Mouse (Mus musculus) embryonic facial prominence, embryonic 15.5 days (tissue): ENCODE measurements around the gene Gne. TPM values are rescaled to one million over a fixed set of nuclear protein-coding genes. Genes with fewer than 3 reads are reported as not detected.
A peak's percentile ranks its signal among the peaks of the same experiment; 100 is the strongest.
"Not testable (repeated sequence)": the region's sequence is repeated elsewhere in the genome, so short reads cannot be mapped to it uniquely, and the experiment has no call there.

Experiments used
- ATAC-seq: fragments of 200-750 bp; cut with Nextera tagmentation; 2 replicates; pipeline ENCODE4 v1.8.0; 2017; ENCODE audit warnings: low read depth, moderate TSS enrichment; ENCODE audit not compliant: insufficient number of reproducible peaks, low FRiP score, low TSS enrichment
- H3K27ac ChIP-seq: fragments of 300-500 bp; sonication (generic); replicated peaks from 2 replicates; pipeline ENCODE4 v1.5.1; 2015; ENCODE audit warnings: mild to moderate bottlenecking, inconsistent platforms
- H3K27me3 ChIP-seq: fragments of 300-500 bp; sonication (generic); 2 replicates; pipeline ENCODE4 v1.6.1; 2015; ENCODE audit warnings: inconsistent platforms
- H3K36me3 ChIP-seq: fragments of 300-500 bp; sonication (generic); 2 replicates; pipeline ENCODE4 v1.6.1; 2015; ENCODE audit warnings: mild to moderate bottlenecking, inconsistent platforms
- H3K4me1 ChIP-seq: fragments of 300-500 bp; sonication (generic); 2 replicates; pipeline ENCODE4 v1.6.1; 2015; ENCODE audit warnings: inconsistent platforms
- H3K4me2 ChIP-seq: fragments of 300-500 bp; sonication (generic); replicated peaks from 2 replicates; pipeline ENCODE4 v1.6.1; 2015; ENCODE audit warnings: mild to moderate bottlenecking, inconsistent platforms
- H3K4me3 ChIP-seq: fragments of 300-500 bp; sonication (generic); replicated peaks from 2 replicates; pipeline ENCODE4 v1.5.1; 2015; ENCODE audit warnings: mild to moderate bottlenecking, inconsistent platforms
- H3K9ac ChIP-seq: fragments of 300-500 bp; sonication (generic); 2 replicates; pipeline ENCODE4 v1.6.1; 2015; ENCODE audit warnings: inconsistent platforms
- H3K9me3 ChIP-seq: fragments of 300-500 bp; sonication (generic); replicated peaks from 2 replicates; pipeline ENCODE4 v1.6.1; 2016; ENCODE audit warnings: inconsistent platforms
- WGBS: fragments of 180-500 bp; shearing (Covaris S2); methylation state at CpG from one replicate; pipeline ENCODE4 v1.1.7; 2015; 5-methylcytosine and 5-hydroxymethylcytosine counted together
- polyA plus RNA-seq: library from polyadenylated mRNA; unstranded; fragments of >200 nt; fragmentation: Nextera tagmentation; extraction: Ambion mirVana; gene quantifications from 2 replicates; pipeline ENCODE4 v1.2.1, GENCODE M21; 2015

Gene Gne
- polyA plus RNA-seq, 1 experiment from 2014 or later = 26.1 TPM

DNA sequence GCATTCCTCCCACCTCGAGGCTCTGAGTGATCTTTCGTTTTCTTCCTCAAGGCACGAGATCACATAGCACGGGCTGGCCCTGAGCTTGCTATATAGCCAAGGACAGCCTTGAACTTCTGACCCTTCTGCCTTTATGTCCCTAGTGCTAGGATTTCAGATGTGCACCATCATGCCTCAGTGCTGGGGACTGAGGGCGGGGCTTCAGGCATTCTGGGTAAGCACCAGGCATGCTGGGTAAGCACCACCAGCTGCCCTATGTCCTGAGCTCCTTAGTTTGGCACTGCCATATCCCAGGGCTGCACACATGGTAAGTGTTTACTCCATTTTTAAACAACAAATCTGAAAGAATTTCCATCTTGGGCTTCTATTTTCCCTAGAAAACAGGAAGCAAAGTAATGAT is 34.2 kb downstream of the Gne start:
- 67% methylated on average over 5 of the region's 5 CpGs for WGBS
- no peak overlapping the region for H3K27ac ChIP-seq

DNA sequence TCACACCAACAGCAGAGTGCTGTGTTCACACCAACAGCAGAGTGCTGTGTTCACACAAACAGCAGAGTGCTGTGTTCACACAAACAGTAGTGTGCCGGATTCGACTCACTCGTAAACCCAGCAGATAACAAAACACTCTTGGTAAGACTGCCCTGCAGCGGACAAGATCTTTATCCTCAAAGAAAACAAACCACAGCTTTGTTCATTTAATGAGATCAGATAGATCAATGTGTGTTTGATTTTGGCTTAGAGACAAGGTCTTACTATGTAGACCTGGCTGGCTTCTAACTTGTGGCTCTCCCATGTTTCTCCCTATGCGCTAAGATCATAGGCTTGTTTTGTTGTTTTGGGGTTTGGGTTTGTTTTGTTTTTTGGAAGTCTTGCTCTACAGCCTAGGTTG is 37.9 kb downstream of the Gne start:
- Histone ChIP-seq H3K9ac (no peak overlapping the region), H3K9me3 (no peaks in the 10 kb centered on the region), H3K36me3 (peaks cover 23% of the 10 kb centered on the region), H3K4me2 (no peak overlapping the region), H3K4me1 (no peaks in the 10 kb centered on the region), H3K27me3 (no peaks in the 10 kb centered on the region), H3K27ac (no peak overlapping the region), H3K4me3 (no peak overlapping the region)
- WGBS = 72% methylated on average over 5 of the region's 5 CpGs
- no peak for ATAC-seq

More for the DNA sequence above, 34.2 kb downstream of the Gne start:
- Histone ChIP-seq H3K9ac (no peak overlapping the region), H3K4me2 (no peak overlapping the region), H3K4me1 (no peaks in the 10 kb centered on the region), H3K27me3 (no peaks in the 10 kb centered on the region), H3K36me3 (peaks cover 15% of the 10 kb centered on the region; the same call in 1 of the 2 replicates), H3K4me3 (no peak overlapping the region), H3K9me3 (no peaks in the 10 kb centered on the region)
- no peak for ATAC-seq

DNA sequence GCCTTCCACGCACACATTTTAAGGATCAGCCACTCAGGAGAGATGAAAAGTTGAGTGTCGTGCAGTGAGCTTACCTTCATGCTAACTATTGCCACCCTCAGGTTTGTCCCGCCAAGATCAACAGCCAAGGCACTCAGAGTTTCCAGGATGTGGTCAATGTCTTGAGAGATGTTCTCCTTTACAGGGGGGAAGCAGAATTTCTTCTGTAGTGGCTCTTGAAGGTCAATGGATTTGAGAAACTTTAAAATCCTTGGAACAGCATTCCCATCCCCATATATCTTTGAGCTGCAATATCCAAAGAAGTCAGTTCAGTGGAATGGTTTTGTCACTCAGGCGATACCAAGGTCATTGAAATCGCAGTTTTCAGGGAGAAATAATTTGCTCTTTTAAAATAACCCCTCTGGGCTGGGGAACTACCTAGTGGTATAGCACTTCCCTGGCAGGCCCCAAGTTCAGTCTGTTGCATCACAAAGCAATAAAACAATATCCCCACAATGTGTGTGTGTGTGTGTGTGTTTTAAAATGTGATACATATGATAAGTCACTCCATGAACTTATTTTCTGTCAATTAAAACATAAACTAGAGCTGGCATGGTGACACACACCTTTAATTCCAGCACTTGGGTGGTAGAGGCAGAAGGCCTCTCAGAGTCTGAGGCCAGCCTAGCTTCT is 39.2 kb downstream of the Gne start:
- Histone ChIP-seq H3K27ac (no peak overlapping the region), H3K9me3 (no peaks in the 10 kb centered on the region), H3K4me1 (no peaks in the 10 kb centered on the region), H3K27me3 (no peaks in the 10 kb centered on the region), H3K36me3 (peaks cover 35% of the 10 kb centered on the region), H3K4me2 (no peak overlapping the region), H3K9ac (no peak overlapping the region), H3K4me3 (no peak overlapping the region)
- ATAC-seq = no peak
- WGBS = 88% methylated on average over 5 of the region's 5 CpGs

DNA sequence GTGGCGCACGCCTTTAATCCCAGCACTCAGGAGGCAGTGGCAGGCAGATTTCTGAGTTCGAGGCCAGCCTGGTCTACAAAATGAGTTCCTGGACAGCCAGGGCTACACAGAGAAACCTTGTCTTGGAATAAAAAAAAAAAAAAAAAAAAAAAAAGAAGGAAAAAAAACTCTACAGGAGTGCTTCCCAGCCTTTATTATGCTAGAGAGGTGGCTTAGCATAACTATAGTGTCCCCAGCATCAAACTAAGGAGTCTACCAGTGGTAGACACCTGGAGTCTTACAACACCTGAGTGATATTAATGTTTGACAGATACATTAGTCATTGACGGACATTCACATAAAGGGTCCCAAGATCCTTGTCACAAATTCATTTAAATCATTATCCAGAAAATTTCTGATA is 40.8 kb downstream of the Gne start:
- not testable (repeated sequence) for ATAC-seq, H3K27me3 ChIP-seq, H3K9ac ChIP-seq, H3K9me3 ChIP-seq, H3K4me2 ChIP-seq, H3K4me3 ChIP-seq, H3K27ac ChIP-seq, H3K4me1 ChIP-seq
- WGBS = 70% methylated on average over 4 of the region's 4 CpGs
- peaks cover 50% of the 10 kb centered on the region for H3K36me3 ChIP-seq

- Histone ChIP-seq H3K4me1 (no peaks in the 10 kb centered on the region), H3K36me3 (peaks cover 53% of the 10 kb centered on the region), H3K9me3 (no peaks in the 10 kb centered on the region), H3K4me2 (no peak overlapping the region), H3K27ac (no peak overlapping the region), H3K9ac (no peak overlapping the region), H3K4me3 (no peak overlapping the region), H3K27me3 (no peaks in the 10 kb centered on the region)
- ATAC-seq = no peak
- 55% methylated on average over 5 of the region's 5 CpGs for WGBS
Observed at GRCm38 (mm10) chr4:44042429-44042828, 41.5 kb downstream of the Gne start.

DNA sequence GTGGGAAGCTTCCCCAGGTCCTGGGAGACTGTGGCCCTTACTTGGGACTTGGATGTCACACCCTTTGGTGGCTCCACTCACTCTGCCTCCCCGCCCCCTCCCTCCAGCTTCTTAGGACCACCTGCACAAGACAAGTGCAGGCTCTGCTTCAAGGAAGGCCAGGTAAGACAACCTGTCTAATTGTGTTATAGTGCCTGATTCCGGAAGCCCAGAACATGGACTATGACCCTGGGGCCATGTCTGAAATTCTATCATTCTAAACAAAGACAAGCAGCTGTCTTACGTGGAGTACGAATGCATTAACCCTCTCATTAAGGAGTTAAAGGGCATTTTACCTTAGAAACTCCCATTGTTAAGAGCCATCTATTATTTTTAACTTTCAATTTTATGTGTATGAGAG is 43.2 kb downstream of the Gne start:
- no peak for ATAC-seq
- H3K4me3 ChIP-seq = no peak overlapping the region
- 85% methylated on average over 4 of the region's 4 CpGs for WGBS
- peaks cover 62% of the 10 kb centered on the region for H3K36me3 ChIP-seq
- H3K9ac ChIP-seq = no peak overlapping the region
- no peak overlapping the region for H3K27ac ChIP-seq
- no peak overlapping the region for H3K4me2 ChIP-seq
- H3K9me3 ChIP-seq = no peaks in the 10 kb centered on the region
- H3K4me1 ChIP-seq = no peaks in the 10 kb centered on the region
- H3K27me3 ChIP-seq = no peaks in the 10 kb centered on the region

- ATAC-seq = no peak
- no peaks in the 10 kb centered on the region for H3K4me1 ChIP-seq
- no peaks in the 10 kb centered on the region for H3K27me3 ChIP-seq
- H3K9me3 ChIP-seq = no peaks in the 10 kb centered on the region
- WGBS = 61% methylated on average over 5 of the region's 5 CpGs
- H3K4me3 ChIP-seq = no peak overlapping the region
- H3K27ac ChIP-seq = no peak overlapping the region
- H3K36me3 ChIP-seq = peaks cover 72% of the 10 kb centered on the region
- no peak overlapping the region for H3K4me2 ChIP-seq
- no peak overlapping the region for H3K9ac ChIP-seq
Observed at GRCm38 (mm10) chr4:44036455-44036854, 47.5 kb downstream of the Gne start.

- Histone ChIP-seq H3K9me3 (no peaks in the 10 kb centered on the region), H3K4me1 (peaks cover 13% of the 10 kb centered on the region; the same call in 1 of the 2 replicates), H3K27me3 (no peaks in the 10 kb centered on the region), H3K4me3 (no peak overlapping the region), H3K4me2 (no peak overlapping the region), H3K27ac (no peak overlapping the region), H3K9ac (no peak overlapping the region), H3K36me3 (peaks cover 75% of the 10 kb centered on the region)
- ATAC-seq = no peak
- 85% methylated on average over 5 of the region's 5 CpGs for WGBS
Observed at GRCm38 (mm10) chr4:44031521-44031920, 52.5 kb downstream of the Gne start.

- no peak overlapping the region for H3K4me2 ChIP-seq
- H3K36me3 ChIP-seq = peaks cover 86% of the 10 kb centered on the region
- no peak overlapping the region for H3K4me3 ChIP-seq
- 91% methylated on average over 15 of the region's 15 CpGs for WGBS
- H3K27ac ChIP-seq = no peak overlapping the region
- no peak for ATAC-seq
- H3K9me3 ChIP-seq = no peaks in the 10 kb centered on the region
- H3K27me3 ChIP-seq = no peaks in the 10 kb centered on the region
- H3K9ac ChIP-seq = no peak overlapping the region
- peaks cover 13% of the 10 kb centered on the region; the same call in 1 of the 2 replicates for H3K4me1 ChIP-seq
Observed at GRCm38 (mm10) chr4:44029661-44030066, 54.3 kb downstream of the Gne start.

GRCm38 (mm10) chr4:44028303-44029135 is 55.5 kb downstream of the Gne start:
- peak; percentile 63 for ATAC-seq
- WGBS = 40% methylated on average over 16 of the region's 16 CpGs
- Histone ChIP-seq H3K4me3 (no peak overlapping the region), H3K9ac (no peak overlapping the region), H3K27me3 (no peaks in the 10 kb centered on the region), H3K4me2 (no peak overlapping the region), H3K9me3 (no peaks in the 10 kb centered on the region), H3K36me3 (peaks cover 95% of the 10 kb centered on the region), H3K27ac (peak overlapping the region; percentile 68), H3K4me1 (peaks cover 13% of the 10 kb centered on the region; the same call in 1 of the 2 replicates)

DNA sequence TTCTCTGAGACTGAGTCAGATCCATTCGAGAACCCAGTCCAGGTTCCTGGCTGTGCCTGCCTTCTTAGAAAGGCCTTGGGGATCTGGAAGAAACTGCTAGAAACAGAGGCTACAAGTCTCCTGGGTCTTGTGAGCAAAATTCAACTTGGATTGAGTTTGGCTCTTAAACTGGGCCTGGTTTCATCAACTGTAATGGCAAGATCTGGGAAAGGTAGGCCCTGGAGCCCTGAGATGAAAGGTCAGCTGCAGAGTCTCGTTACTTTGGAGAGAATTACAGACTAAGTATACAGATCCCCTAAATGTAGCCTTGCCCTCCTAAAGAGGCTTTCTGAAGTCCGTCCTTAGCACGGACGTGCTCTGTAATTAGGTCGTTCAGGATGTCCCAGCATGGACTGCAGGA is 58.4 kb downstream of the Gne start:
- peaks cover 95% of the 10 kb centered on the region for H3K36me3 ChIP-seq
- WGBS = 77% methylated on average over 6 of the region's 6 CpGs

More for the DNA sequence above, 58.4 kb downstream of the Gne start:
- H3K27me3 ChIP-seq = no peaks in the 10 kb centered on the region
- peaks cover 13% of the 10 kb centered on the region; the same call in 1 of the 2 replicates for H3K4me1 ChIP-seq
- no peak overlapping the region for H3K4me3 ChIP-seq
- no peaks in the 10 kb centered on the region for H3K9me3 ChIP-seq
- H3K4me2 ChIP-seq = no peak overlapping the region
- H3K9ac ChIP-seq = no peak overlapping the region
- no peak for ATAC-seq
- no peak overlapping the region for H3K27ac ChIP-seq
